Mouse (Mus musculus) embryo, embryonic 9.5 days (tissue): ENCODE measurements around the gene Aqp2.

Experiments
- DNase-seq: peaks from one replicate; pipeline ENCODE4 v3.0.0-alpha.2; 2017; ENCODE audit errors: extremely low spot score

Gene Aqp2

DNA sequence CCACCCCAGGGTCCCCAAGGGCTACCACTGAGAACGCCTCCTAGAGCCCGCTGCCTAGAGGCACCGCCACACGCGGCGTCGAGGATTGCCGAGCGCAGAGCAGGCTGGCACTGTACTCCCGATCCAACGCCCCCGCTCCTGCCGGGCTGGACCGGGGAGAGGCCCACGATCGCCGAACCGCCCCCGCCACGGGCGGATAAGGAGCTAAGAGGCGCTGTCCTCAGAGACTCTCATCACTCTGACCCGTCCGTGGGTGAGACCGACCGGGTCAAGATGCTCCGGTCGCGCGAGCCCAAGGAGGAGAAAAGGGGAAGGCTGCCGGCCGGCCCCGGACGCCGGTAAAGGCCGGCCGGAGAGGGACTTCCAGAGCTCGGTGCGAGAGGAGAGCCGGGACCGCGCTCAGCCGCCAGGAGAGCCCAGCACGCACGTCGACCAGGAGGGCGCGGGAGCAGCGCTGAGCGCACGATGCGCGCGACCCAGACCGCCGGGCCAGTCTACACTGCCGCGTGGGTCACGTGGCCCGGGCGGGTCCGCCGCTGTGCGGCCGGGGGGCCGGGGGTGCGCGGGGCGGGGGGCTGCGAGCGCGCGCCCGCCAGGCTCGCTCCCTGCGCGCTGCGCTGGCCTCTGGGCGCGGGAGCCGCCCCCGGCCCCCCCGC lies 11.7 kb downstream of the Aqp2 start, which contains the start of gene Aqp5:
Aqp5 (plus strand) TSS at position 354 of the 656 bp plus-strand sequence.
- no peak for DNase-seq

DNA sequence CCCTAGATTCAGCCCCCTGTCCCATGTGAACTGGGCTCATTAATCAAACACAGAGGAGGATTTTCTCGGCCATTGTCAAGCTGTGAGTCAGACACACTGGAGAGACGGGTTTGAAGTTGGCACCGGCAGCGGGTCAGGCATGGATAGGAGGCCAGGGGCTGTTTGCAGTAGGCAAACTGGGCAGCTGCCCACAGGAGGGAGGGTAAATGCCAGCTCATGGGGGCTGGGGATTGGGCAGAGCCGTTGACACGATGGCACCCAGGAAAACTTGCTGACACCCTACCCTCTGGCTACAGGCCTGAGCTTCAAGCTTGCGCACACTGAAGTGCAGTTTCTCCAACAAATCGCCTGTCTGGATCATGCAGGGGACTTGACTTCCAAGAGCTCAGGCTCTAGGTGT lies 13.3 kb downstream of the Aqp2 start:
- DNase-seq: no peak

DNA sequence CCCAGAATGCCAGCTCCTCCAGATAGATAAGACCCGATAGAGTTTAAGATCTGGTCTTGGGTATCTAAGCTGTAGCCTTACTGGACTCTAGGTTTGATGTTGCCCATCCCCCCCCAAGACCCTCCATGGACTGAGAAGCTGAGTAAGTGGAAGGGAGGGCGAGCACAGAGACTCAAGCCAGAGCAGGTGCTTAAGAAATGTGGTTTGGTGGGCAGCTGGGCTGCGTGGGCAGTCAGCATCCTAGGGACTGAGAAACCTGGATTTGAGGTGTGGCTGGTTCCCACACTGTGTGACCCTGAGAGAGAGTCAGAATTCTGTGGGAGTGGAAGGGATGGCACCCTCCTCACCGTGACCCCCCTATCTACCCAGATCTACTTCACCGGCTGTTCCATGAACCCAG lies 14.0 kb downstream of the Aqp2 start:
- DNase-seq: no peak

DNA sequence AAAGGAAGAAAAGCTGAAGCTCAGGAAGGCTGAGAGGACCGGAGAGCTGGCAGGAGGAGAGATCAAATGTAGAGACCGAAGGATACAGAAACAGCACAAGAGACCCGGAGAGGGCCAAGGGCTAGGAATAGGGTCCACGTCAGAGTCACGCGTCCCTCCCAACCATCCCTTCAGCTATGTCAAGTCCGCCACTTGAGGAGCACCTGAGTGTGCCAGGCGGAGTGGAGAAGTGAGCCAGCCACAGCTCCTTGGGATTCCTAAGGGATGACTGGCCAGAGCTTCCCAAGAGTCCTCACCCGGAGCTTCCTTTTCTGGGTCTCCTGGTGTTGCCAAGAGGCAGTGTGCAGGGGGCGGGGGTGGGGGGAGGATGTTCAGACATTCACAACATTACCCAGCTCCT lies 16.1 kb downstream of the Aqp2 start:
- no peak for DNase-seq

DNA sequence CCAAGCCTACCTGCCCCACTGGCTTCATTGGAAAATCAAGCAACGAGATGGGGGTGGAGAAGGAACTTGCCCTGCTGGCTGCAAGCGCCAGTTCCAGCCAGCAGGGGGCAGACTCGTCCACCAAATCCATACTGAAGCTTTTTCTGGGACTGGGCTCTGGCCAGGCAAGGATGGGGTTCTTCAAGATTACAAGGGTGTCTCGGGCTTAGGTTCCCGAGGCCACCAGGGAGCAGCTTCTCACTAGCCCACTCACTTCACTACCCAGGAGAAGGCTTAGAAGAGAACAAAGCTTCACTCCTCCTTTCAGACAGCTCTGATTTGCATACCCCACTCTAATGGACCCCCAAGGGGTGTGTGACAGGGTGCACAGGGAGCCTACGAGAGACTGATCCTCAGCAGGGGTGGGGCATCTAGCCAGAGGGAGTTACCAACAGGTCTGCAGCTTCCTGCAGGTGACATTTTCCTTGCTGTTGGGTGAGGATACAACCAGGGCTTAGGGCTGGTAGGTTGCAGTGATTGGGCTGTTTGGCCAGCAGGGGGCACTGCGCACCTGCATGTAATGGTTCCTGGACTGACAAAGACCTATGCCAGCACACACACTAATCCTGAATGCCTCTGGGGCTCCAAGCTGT lies 17.3 kb downstream of the Aqp2 start:
- DNase-seq: peak; percentile 85

DNA sequence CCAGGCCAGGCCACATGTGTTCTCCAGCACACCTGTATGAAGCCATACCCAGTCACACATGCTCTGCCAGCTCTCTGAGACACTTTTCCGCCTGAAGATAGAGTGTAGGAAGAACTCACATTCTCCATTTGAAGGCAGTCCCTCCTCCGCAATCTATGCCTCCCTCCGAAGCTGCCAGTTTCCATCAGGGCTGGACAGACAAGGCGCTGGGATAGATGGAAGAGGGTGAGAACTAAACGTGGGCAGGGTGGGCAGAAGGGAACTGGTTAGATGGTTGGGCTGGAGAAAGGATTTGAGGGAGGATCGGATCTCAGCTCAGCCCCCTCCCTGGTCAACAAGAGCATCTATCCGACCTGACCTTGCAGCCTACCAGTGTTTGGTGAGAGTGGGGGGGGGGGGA lies 18.0 kb downstream of the Aqp2 start:
- DNase-seq: no peak

DNA sequence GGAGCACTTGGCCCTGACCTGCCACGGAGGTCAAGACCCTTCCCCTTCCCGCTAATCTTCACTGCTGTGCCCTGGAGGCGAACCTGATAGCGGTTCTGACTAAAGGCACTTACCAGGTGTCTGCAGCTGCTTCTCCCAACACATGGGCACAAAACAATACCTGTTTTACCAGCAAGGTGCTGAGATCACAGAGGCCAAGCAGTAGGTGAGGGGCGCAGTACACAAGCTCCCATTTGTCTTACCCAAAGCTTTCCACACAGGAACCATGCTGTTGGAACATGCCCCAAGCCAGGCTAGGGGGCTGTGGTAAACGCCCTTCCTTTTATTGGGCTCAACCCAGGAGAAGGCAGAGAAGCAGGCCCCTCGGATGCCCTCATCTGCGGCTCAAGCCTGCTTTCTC lies 18.7 kb downstream of the Aqp2 start:
- DNase-seq: no peak

DNA sequence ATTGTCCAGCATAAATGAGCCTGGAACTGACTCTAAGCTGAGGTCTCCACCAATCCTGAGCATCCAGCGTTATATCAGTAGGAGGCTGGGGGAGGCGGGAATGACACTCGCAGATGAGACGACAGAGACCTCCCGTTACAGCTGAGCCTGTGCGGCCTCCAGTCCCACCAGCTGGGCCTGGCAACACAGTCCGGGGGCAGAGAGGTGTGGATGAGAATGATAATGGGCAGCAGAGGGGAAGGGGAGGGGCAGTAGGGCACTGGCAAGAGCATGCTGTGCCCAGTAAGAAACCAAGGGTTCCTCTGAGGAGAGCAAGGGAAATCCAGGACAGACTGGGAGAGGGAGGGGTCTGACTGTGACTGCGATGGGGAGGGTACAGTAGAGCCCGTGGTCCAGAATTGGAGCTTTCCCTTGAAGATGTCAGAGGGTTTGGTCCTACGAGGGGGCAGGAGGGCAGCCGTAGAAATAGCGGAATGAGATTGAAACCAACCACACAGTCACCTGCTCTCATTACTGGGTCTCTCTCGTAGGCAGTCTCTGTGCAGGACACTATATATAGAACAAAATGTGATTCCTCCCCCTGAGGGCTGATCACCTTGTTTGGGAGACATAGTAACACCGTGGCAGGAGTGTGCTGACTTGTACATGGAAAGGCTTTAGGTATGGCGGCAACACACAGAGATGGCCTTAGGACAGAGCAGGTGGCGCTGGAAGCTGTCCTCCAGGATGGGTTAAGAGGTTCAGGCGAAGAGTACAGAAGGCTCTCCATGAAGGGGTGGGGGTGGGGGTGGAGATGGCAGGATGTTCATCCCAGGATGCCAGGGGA lies 20.6 kb downstream of the Aqp2 start:
- DNase-seq: no peak

DNA sequence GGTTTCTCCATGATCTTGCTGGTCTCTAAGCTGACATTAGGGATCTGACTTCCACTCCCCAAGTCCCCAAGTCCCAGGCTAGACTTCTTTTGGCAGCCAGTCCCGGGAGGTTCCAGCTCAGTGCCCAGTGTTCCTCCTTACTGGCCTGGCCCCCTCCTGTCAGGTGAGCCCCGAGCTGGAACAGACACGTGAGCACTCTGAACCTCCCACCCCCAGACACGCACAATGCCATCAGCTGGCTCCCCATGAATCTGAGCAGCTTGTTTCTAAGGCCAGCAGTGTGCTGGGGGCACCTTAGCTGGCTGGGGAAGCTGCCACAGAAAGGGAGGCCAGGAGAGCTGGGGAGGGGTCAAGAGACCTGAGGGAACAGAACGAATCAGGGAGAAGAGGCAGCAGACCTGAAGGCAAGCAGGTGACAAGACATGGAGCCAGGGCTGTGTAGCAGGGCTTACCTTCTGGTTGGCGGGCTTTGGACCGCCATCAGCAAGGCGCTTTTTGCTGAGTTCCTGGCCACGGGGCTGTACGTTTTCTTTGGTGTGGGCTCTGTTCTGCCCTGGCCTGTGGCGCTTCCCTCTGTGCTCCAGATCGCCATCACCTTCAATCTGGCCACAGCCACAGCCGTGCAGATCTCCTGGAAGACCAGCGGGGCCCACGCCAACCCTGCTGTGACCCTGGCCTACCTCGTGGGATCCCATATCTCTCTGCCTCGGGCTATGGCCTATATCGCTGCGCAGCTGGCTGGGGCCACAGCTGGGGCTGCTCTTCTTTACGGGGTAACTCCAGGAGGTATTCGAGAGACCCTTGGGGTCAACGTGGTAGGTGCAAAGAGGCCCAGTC lies 22.3 kb downstream of the Aqp2 start, which contains the start of gene Aqp6:
Aqp6 (plus strand) TSS at position 415 of the 837 bp plus-strand sequence.
- DNase-seq: no peak

DNA sequence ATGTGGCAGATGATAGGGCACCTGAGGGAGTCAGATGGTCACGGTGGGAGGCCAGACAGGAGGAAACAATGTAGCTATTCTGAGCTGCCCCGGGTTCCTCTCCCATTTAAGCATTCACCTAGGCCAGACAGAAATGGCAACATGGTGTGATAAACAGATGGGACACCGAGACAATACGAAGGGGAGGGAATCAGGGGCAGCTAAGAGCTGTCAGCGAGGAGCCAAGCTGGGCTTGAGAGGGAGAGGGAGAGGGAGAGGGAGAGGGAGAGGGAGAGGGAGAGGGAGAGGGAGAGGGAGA lies 22.9 kb downstream of the Aqp2 start:
- no peak for DNase-seq

DNA sequence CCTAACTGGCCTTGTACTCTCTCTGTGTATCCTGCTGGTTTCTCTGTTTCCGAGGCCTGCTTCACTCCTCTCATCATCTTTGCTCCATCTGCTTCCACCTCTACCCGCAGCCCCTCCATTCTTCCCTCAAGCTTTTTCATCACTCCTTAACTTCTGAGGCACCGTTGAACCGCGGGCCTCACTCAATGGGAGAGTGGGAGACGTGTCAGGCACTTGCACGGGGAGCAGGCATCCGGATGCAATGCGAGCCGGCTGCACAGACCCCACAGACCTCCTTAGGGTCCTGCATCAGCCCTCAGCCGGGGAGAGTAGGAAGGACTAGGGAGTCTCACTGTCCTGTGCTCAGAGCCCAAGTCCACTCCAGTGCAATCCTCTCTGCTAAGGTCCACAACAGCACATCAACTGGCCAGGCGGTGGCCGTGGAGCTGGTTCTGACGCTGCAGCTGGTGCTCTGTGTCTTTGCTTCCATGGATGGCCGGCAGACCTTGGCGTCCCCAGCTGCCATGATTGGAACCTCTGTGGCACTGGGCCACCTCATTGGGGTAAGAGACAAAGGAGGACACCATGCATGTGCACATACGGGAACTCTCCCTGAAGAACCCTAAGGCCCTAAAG lies 23.5 kb downstream of the Aqp2 start:
- DNase-seq: no peak

DNA sequence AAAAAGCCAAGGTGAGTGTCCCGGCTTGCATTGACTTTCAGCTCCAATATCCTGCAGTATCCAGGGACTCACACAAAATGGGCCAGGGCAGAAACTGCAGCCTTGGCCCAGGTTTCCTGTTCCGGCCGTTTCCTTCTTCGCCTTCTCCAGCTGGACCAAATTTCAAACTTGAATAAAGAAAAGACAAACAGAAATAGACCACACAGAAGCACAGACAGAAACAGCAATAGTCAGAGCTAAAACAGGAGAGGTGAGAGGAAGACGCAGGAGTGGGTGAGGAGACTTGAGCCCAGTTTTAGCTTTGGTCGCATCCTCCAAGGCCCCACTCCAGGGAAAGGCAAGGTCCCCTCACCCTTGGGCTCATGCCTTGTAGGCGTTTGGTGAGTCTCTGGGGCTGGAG lies 24.4 kb downstream of the Aqp2 start:
- DNase-seq: no peak

DNA sequence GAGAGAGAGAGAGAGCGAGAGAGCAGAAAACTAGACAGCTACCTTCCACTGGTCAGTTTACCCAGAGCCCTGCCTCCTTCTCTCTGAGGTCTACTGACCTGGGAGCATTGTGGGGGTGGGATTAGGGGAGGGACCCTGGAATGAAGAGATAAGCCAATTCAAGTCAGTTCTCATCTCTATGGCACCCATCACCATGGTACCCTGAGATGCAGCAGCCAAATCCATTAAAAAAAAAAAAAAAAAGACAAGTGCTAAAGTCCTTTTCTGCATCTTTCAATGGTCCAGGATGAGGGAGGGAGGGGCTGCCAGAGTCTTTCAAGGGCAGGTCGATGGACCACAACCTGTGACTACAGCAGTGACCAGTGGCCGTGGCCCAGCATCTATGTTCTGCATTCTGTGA lies 26.7 kb downstream of the Aqp2 start:
- no peak for DNase-seq

DNA sequence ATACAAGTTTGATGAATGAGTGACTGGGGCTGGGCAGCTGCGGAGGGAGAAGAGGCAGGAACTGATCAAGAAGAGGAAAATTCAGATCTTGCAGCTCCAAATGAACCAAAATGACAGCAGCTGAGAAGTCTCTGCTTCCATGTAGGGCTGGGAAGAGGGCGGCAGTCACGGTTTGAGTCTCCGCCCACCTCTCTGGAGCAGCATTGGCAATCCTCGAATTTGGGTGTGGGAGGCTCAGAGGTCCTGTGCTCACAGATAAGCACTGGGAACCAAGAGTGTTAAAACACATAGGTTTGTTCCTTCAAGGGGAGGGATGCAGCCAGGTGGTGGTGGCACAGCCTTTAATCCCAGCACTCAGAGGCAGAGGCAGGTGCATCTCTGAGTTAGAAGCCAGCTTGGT lies 27.7 kb downstream of the Aqp2 start:
- no peak for DNase-seq

DNA sequence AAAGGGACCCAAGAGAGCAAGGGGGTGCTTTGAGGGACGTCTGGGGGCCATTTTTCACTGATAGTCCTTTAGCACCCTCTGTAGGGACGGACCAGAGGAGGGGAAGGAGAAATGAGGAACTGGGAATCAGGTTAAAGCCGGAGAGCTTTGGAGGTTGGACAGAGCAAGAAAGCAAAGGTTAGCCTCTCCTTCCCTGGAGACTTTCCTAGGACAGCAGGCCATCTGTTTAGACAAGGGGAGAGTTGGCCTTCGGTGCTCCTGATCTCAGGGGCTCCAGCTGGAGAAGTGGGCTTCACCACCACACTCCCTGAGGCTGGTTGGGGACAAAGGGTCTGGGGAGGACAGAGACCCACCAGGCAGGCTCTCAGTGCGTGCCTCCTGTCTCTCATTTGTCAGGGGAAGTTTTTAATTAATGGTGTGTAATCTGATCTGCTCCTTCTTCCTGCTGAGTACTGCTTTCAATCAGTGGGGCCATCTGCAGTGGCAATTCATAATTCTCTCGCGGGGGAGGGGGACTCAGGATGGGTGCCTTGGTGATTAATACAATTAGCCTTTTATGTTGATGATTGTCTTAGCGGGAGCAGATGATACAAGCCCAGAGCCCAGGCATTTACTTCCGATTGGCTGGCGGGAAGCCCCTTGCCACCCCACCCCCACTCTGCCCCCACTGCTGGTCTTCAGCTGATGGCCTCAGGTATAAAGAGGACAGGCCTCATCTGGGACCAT lies 28.7 kb downstream of the Aqp2 start:
- peak; percentile 51 for DNase-seq

DNA sequence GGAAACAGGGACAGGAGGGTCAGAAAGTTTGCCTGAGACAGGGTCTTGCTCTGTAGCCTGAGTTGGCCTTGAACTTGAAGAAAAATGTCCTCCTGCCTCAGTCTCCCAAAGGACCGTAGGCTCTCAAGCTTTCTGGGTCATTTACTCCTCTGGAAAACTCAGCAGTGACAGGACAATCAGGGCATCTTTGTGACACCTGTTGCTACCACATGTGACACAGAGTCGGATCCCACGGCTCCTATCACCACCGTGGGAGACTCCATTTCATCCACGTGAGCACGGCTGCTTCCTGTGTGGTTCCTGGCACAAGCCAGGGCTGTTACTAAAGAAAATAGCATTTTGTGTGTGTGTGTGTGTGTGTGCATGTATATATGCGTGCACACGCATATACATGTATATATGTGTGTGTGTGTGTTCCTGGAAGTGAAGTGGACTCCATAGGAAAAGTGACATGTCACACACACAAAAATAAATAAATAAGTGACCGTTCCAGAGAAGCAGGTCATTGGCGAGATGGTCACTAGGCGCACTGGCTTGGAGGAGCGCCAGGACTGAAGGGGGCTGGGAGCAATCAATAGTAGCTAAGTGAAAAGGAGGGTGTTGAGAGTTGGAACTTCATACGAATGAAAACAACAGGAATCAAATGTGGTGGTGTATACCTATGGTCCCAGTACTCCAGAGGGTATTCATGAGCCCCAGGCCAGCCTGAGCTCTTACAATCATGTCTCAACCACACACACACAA lies 29.7 kb downstream of the Aqp2 start:
- no peak for DNase-seq

DNA sequence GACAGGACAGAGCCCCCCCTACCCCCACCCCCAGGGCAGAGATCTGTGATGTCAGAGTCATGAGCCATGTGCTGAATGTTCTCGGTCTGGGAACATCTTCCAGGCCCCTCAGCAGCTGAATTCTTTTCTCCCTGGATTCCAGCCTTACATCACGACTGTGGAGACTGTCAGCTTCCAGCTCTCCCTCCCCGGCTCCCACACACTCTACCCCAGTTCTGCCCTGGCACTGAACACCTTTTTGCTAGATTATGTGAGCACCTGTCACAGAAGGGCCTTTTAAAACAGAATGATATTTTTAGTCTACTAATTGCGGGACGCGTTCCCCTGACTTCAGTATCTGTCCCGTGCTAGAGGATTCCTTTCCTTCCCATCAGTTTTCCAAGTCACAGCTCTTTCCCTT lies 32.7 kb downstream of the Aqp2 start:
- DNase-seq: no peak

DNA sequence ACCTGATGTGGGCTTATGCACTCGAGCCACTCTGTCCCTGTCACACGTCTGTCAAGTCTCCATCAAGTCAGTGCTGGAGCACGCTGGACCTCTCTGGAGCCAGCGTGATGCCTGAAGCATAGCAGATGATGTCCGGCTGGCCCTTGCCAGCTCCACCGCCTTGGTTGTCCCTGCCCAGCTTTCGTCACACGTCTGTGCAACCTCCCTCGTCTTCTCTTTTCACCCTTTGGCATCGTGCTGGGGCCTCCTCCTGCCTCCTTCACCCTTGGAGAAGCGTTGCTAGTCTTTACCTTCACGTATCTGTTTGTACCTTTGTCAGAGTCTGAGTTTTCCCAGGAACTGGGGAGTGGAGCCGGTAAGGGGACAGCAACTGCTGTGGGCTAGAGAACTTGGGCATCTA lies 35.4 kb downstream of the Aqp2 start:
- no peak for DNase-seq

DNA sequence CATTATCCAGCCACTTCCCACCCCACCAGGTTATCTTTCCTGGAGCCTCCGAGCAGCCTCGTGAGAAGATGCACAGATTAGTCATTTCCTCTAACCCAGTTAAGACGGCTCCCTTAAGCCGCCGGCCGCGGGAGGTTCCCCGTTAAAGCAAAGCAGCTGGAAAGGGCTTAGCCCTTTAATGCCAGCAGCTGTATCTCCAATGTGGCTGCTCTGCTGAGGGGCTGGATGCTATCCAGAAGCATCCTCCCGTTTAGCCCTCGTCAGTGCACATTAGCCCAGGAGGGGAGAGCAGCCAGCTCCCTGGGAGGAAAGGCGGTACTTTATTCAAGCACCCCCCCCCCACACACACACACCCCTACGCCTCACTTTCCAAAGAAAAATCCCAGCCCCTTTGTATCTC lies 35.9 kb downstream of the Aqp2 start:
- no peak for DNase-seq

DNA sequence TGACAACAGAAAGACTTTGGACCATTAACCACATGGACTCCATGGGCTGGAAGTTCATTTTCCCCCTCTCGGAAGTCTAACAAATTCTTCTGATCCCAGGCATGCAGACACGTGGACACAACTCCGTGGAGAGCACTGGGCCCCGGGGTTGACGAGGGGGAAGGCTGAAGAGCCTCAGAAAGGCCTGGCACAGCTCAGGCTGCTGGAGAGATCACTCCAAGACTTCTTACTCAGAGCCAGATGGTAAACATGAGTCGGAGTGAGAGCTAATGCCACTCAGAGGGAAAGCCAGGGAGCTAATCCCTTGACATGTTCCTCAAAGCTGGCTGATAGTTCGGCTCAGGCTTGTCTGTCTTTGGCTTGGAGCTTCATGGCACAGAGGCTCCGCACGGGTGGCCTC lies 36.4 kb downstream of the Aqp2 start:
- DNase-seq: no peak
